Mouse (Mus musculus) kidney, embryonic 15.5 days (tissue): Measurements from ENCODE around the gene Ciao2a. TPM values are rescaled to one million over a fixed set of nuclear protein-coding genes. Genes with fewer than 3 reads are reported as not detected.

Source experiments
- polyA plus RNA-seq: library from polyadenylated mRNA; unstranded; fragments of >200 nt; fragmentation: Nextera tagmentation; extraction: Ambion mirVana; gene quantifications from 2 replicates; pipeline ENCODE4 v1.2.1, GENCODE M21; 2015

The Ciao2a gene
- polyA plus RNA-seq, 1 experiment from 2014 or later: 151 TPM

Other genes with a start within 250 kb of the Ciao2a start
- gene Pclaf, start 236.4 kb upstream of the Ciao2a start, polyA plus RNA-seq: 244 and 272 TPM in 2 replicates
- 33.3 and 33.8 TPM in 2 replicates for gene Trip4, start 217.8 kb upstream of the Ciao2a start, polyA plus RNA-seq
- gene Csnk1g1, start 217.7 kb upstream of the Ciao2a start, polyA plus RNA-seq: 16.5 and 16.6 TPM in 2 replicates
- gene Ppib, start 66.4 kb upstream of the Ciao2a start, polyA plus RNA-seq: 631 and 634 TPM in 2 replicates
- gene Snx22, start 56.9 kb upstream of the Ciao2a start, polyA plus RNA-seq: 1.4 and 2.3 TPM in 2 replicates
- gene Snx1, start within 50 bp of the Ciao2a start, polyA plus RNA-seq: 137 and 142 TPM in 2 replicates
- 4.8 and 6.5 TPM in 2 replicates for gene Dapk2, start 31.6 kb downstream of the Ciao2a start, polyA plus RNA-seq
- 20.6 and 21.0 TPM in 2 replicates for gene Herc1, start 223.8 kb downstream of the Ciao2a start, polyA plus RNA-seq